Mouse (Mus musculus): ENCODE measurements at regions not wholly inside any gene's neighbourhood (a gene's known extent, or its start where the extent isn't known, plus 50 kb on each side); places are given as distances from the start of the nearest gene placed in this dataset.

DNA sequence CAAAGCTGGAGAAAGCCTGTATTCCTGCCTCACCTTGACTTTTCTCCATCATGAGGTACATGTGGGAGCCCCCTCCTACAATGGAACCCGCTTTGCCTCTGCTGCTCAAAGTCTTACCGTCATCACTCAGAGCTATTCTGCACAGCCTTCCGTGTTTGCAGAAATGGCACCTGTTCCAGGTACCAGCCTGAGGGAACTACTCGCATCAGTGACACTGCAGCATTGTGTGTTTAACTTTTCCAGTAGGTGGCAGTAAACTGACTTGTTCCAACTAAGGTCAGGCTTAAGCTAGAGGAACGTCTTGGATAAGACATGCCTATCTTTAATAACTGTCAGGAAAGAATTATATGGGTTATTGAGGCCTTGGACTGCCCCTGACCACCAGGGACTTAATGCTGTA, 71.4 kb downstream of the Fam173b start:
- no peak for DNase-seq (ENCODE audit: extremely low spot score, low read depth, low spot score)

DNA sequence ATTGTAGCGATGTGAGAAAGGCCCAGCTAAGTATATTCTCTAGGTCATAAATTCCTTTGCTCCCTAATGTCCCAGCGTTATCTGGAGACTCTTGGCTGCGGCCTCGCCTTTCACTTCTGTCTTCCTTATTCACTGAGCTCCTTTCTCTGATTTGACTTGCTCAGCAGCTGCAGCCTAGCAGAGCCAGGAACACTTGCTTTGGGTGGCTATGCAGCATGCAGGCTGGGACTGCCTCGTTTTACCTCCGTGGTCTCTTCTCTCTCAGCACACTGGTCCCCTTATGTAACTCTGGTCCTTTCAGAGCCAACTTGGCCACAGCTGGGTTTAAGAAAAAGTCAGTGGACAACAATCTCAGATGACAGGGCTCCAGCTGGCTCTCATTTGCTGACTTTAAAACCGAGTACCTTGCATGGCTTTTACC, 75.1 kb downstream of the Fam173b start:
- no peak for DNase-seq (ENCODE audit: extremely low spot score, low read depth, low spot score)

DNA sequence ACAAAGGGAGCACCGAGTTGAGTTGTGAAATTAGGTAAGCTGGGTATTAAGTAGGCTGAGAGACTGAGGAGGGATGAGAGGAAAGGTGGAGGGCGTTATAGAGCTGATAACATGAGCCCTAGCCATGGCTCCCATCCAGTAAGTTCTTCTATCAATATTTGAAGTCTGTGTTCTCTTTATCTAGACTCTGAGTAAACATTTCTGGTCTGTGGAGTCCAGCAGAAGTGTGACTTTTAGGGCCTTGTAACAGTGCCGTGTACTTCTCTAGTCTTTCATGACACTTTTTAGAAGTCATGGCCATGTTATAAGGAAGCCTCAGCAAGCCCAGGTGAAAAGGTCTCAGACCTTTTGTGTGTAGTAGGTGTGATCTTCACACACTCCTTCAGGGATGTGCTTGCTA, 91.5 kb downstream of the Fam173b start:
- no peak for DNase-seq (ENCODE audit: extremely low spot score, low read depth, low spot score)

DNA sequence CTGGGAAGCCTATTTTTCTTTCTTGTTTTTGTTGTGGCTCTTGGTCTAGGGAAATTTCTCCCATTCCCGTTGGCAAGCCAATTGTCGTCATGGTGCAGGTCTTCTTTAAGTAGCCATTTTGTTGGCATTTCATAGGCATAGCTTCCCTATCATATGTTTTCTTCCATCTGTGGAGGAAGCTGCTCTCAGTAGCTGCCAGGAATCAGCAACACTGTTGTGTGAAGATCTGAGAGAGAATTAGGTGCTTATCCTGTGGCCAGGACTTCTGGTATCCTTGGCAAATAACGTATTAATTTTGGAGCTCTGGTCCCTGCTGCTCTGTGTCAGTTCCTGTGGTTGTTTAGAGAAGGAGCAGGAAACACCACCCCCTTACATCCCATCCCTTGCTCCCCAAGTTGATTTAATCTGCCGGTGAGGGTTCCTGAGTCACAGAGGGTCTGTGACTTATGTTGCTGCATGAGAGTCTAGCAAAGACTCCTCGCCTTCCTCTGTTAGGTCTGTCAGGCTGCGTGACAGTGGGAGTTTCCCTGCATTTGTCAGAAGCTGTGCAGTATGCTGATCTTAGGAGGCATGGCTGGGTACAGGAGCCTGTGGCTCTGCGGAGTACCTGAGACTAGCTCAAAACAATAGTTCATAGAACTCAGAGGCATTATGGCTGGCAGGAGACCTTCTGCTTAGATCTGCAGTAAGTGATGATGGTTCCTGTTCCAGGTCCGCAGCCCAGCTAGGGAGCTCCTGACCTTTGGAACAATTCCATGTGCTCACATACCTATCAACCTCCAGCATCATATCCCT, 93.4 kb downstream of the Fam173b start:
- no peak for DNase-seq (ENCODE audit: extremely low spot score, low read depth, low spot score)

DNA sequence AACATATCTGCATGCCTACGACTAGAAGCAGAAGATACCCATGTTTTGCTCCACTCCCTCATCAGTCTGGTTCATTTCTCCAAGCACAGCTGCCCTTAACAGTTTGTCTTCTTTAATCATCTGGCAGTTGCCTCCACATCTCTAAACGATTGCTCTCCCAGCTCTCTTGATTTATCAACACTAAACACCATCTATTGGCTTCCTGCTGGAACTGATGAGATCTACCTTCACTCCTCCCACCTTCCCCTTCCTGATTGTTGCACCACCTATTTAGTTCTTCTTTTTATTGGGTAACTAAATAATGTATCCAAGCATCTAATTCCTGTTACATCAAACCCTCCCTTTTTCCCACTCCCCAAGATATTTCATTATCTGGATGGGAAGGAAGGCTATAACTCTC, 101.7 kb downstream of the Fam173b start:
- DNase-seq (ENCODE audit: extremely low spot score, low read depth, low spot score): no peak

DNA sequence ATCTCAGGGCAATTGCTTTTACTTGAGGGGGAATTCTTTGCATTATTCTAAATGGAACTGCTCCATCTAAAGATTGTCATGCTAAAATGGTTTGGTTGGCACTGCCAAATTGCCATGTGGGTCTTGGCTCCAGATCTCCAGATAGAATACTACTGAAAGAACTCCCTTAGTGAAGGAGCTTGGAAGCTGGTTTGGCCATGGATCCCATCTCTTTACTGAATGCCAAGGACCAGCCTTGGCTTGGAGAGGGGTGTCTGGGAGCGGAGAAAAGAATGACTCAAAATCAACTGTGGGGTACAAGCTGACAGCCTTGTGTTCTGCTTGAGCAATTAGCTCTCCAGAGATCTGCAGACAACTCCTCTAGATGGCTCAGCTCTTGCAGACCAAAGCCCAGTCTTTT, 105.8 kb downstream of the Fam173b start:
- no peak for DNase-seq (ENCODE audit: extremely low spot score, low read depth, low spot score)

DNA sequence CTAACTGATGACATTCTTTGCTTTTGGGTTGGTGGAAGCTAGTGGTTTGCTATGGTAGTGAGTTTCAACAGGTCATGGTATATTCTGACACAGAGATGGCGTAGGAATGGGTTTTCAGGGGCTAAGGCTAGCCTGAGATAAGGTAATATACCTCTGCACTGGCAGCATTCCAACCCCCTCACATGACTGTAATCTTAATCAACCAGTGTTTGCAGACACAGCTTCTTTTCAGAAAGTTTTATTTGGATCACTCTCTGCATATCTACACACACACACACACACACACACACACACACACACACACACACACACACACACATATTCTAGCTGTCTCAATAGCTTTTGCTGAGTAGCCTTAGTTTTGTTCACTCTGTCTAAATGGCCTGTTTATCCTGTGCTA, 119.4 kb downstream of the Fam173b start:
- no peak for DNase-seq (ENCODE audit: extremely low spot score, low read depth, low spot score)

DNA sequence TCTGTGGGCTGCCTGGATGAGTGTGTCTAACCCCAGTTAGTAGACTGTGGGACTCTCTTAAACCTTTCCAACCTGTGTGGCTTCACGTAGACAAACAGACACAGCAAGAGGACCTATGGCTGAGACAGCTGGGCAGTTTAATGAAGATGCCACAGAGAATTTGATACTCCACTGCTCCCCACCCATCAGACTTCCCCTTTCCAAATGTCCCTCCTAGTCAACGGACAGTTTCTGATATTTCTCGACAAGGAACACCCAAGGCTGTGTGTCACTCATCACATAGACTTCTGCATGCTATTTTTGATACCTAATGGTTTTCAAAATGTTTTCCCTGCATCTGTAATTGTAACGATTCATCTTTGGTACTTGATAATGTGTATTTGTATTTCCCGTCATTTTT, 120.8 kb downstream of the Fam173b start:
- no peak for DNase-seq (ENCODE audit: extremely low spot score, low read depth, low spot score)

DNA sequence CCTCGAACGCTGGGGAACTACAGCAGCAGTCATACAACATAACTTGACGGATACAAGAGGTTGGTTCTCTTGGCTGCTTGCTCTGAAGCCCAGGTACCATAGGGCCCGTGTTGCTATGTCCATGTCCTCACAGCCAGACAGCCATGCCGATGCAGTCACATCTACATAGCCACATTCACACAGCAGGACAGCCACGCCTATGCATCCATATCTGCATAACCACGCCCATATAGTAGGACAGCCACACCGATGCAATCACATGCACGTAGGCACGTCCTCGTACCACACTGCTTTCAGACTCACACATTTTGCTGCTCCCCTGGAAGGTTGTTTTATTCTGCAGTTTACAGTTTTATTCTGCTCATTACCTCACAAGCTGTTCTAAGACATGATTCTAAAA, 122.6 kb downstream of the Fam173b start:
- DNase-seq (ENCODE audit: extremely low spot score, low read depth, low spot score): no peak

DNA sequence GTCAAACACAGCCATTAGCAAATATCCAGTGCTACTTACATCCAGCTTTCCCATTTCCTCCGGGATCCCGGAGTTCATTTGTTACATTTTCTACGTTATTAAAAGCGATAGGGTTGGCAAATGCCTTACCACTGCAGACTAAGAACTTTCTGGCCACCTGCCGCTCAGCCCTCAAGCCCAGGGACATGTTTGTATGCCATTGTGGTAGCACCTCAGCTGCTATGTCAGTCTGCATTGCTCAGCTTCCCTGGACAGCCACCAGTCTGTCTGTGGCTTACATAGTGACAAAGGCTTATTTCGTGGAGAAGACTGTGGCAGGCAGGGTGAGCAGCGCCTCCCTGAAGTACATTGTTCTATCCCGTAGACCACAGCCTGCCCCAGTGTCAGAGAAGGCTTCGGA, 127.5 kb downstream of the Fam173b start:
- no peak for DNase-seq (ENCODE audit: extremely low spot score, low read depth, low spot score)

DNA sequence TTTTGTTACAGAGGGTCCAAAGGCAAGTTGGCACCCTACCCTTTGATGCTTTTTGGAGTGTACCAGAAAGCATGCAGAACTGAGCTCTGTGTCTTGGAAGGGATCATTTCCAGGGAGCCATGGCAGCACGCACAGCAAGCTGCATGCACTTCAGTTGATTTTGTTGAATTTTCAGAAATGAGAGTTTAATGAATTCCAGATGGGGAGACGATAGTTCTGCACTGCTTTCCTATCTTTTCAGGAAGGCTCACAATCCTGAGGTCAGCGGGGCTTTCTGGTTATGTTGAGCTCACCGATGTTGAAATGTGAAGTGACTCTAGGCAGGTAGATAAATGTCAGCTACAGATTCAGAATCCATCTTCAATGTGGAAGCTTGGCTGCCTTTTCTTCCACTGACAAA, 140.0 kb downstream of the Fam173b start:
- DNase-seq (ENCODE audit: extremely low spot score, low read depth, low spot score): no peak

DNA sequence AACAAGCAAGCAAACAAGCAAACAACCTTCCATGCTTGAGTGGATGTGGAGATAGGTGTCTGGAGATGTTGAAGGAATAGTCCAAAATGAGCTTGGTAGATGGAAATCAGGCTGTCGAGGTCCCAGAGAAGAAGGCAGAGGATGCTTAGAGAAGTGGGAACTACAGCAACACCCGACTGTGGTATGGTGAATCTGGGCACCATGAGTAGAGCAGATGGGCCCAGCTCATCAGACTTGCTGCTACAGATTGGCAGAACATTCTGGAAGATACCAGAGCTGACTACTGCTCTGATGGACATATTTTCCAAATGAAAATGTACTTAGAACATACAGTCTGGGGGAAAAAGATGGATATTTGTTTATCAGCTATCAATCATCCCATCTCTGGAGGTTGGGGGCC, 142.9 kb downstream of the Fam173b start:
- no peak for DNase-seq (ENCODE audit: extremely low spot score, low read depth, low spot score)

DNA sequence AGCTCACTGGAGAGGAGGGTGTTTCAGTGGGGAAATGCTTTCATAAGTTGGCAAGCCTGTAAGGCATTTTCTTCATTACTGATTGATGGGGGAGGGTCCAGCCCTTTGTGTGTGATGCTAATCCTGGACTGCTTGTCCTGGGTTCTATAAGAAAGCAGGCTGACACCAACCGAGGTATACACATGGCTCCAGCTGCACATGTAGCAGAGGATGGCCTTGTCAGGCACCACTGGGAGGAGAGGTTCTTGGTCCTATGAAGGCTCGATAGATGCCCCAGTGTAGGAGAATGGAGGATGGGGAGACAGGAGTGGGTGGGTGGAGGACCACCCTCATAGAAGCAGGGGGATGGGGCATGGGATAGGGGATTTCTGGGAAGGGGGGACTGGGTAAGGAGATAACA, 151.0 kb downstream of the Fam173b start:
- DNase-seq (ENCODE audit: extremely low spot score, low read depth, low spot score): no peak

DNA sequence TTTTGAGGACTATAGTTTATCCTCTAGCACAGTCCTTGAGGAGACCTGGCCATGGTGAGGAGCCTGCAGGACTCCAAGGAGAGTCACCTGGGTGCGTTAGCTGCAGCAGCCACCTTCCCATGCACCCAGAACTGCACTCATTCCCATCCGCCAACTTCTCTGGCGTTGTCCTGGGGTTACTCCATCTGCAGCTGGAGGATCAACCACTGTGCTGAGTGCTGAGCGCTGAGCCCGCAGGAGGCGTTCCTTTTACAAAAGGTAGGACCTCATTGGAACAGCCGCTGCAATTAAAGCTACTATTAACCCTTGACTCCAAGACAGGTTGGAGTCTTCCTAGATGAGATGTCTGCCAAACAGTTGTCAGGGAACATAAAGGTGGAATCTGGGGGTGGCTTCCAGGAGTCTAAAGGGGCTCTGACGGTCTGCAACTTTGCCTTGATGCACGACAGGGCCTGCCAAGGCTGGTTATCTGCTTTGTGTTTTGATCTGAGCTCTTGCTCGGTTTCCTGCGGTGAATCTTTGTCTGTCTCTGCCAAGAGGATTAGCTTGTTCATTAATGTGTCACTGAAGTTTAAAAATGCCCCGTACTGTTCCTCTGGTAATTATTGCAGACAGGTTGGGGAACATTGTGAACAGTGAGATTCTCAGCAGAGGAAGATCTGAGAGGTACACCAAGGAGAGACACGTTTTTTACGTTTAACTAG, 152.1 kb downstream of the Fam173b start:
- no peak for DNase-seq (ENCODE audit: extremely low spot score, low read depth, low spot score)

DNA sequence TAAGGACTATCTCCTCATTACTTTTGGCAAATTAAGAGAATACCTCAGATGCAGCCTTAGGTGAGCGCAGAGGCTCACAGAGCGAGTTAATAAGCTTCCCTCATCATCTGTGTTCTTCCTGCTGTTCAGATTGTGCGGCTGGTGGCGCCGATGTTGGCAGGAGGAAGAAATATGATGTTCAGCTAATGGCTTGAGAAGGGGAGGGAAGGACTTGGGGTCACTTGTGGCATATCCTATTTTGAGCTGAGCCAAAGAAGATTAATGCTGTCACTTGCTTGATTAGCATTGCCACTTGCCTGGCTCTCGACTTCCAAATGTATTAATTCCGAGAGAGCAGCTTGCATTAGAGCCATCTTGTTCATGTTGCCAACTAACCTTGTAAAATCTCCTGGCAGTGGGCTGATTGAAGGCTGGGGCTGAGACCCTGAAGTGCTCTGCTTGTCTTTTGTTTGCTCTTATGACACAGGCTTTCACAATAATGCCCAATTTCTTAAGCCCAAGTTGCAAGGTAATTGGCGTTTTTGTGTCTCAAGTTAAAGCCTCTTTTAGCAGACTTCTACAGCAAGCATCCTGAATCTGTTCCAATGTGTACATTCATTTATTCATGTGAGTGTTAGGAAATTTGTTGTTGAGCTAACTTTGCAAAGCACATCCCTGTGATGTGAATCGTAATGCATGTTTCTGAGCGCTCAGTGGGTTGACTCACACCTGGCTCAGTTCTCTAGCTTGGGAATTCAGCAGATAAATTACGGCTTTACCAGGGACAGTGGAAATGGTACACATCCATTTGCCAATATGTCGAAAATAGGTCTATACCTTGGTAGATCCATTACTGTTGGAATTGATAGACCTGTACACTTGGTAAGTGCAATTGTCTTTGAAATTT, 167.6 kb downstream of the Fam173b start:
- no peak for DNase-seq (ENCODE audit: extremely low spot score, low read depth, low spot score)

DNA sequence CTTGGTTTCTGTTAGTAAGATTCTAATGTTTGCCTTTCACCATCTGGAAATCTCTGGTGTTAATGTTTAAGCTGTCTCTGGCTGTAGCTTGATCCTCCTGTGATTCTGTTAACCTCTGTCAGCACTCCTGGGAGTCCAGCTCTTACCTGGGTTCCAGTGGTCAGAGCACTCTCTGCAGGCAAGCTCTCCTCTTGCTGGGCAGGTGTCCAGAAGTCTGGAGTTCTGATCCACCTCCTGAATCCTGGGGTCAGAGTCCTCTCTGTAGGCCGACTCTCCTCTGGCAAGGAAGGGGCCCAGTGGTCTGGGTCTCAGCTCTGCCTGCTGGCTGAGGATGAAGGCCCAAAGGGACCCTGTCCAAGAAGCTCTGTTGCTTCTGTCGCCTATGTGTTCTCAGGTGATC, 181.4 kb downstream of the Fam173b start:
- DNase-seq (ENCODE audit: extremely low spot score, low read depth, low spot score): no peak

DNA sequence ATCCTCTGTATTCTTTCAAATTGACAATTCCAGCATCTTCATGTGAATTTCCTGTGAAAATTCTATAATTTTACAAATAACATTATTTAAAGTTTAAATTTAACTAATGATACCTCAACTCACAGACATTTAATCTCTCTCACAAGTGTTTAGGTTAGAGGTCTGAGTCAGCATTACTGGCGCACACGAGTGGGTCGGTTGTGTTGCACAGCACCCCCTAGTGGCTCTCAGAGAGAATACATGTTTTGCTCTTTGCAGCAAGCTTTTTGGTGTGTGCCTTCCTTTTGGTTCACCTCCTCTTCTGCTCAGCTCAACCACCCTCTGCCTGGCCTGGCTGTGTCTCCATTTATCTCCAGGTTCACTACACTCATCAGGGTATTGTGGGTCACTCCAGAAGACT, 183.4 kb downstream of the Fam173b start:
- no peak for DNase-seq (ENCODE audit: extremely low spot score, low read depth, low spot score)

DNA sequence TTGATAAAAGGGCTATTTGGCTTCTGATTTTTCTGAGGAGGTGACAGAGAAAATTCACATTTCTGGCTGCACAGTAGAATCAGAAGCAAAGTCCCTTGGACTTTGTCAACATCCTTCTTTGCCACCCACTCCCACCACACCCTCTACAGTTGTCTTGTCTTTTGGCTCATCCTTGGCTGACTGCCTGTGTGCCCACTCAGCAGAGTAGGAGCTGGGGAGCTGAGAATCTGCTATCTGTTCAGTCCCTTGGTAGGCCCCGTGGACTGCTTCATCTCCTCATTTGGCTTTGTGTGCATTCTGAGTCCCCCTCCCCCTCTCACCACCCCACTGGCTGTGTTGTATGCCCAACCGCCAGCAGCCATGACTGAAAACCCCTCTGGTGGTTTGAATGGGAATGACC, 197.2 kb downstream of the Fam173b start:
- no peak for DNase-seq (ENCODE audit: extremely low spot score, low read depth, low spot score)

DNA sequence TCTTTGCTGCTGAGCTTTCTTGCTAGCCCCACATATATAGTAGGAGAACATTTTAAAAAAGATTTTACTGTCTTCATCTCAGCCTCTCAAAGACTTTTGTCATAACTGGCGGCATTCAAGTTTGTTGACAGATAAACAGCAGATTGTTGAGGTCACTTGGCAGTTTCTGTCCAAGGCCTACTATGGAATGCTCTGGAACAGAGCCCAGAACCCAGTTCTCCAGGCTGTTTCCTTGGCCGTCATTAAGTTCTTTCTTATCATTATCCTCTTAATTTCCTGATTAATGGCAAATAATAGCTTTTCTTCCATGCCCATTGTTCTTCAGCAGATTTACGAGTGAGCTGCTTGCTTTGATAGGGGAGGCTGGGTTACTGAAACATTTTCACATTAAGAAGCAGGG, 203.9 kb downstream of the Fam173b start:
- no peak for DNase-seq (ENCODE audit: extremely low spot score, low read depth, low spot score)

DNA sequence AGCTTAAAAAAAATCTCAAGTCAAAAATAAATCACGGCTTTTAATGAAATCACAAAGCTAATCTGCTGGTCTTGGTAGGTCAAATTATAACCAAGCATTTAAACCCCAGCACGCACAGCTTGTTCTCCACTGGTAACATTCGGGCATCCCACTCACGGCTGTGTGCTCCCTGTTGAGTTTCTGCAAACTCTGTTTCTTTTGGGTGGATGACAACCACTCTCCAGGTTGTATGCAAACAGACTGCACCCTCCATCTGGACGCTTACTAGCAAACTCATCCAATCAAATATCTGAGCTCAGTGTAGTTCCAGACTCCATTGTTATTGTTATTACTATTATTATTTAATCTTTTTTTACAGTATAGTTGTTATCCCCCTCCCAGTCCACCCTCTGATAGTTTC, 213.9 kb downstream of the Fam173b start:
- no peak for DNase-seq (ENCODE audit: extremely low spot score, low read depth, low spot score)

DNA sequence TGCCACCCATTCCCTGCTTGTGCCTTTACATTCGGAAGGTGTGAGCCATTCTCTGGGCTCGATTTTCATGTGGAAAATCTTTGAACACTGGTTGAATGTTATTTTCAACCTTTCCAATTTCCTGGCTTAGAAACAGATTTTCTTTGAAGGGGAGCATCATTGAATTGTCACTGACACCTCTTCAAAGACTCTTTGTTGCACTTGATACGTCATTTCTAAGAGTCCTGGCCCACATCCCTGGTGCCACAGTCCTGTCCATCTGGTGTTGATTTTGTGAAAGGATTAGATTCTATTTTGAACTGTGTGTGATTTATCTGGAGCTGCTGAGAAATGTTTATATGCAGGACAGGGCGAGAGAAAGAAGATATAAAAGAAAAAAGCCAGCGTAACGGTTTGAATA, 217.6 kb downstream of the Fam173b start:
- DNase-seq (ENCODE audit: extremely low spot score, low read depth, low spot score): no peak

DNA sequence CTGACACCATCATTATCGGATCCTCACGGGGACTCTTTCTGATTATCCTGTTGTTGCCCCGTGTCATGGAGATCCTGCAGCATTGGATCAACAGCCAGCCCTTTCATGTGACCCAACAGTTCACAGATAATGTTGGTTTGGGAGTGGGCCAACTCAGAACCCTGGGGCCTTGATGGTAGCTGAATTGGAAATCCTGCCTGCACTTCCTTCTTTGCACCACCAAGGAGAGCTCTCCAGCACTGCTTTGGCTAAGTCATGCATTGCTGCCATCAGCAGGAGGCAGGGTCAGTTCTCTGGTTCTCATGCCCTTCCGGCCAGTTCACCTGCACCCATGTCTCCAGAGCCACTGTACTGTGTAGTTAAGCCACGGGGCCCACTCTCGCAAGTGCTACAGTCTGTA, 225.6 kb downstream of the Fam173b start:
- no peak for DNase-seq (ENCODE audit: extremely low spot score, low read depth, low spot score)

Data from hindlimb bud, embryonic 11.5 days (tissue).